Mouse (Mus musculus) forebrain, embryonic 12.5 days (tissue): ENCODE measurements at regions not wholly inside any gene's neighbourhood (a gene's known extent, or its start where the extent isn't known, plus 50 kb on each side); places are given as distances from the start of the nearest gene placed in this dataset.
"Not testable (repeated sequence)": the region's sequence is repeated elsewhere in the genome, so short reads cannot be mapped to it uniquely, and the experiment has no call there.

Source experiments
- ATAC-seq: fragments of 200-750 bp; cut with Nextera tagmentation; 2 replicates; pipeline ENCODE4 v1.8.0; 2017; ENCODE audit warnings: moderate TSS enrichment; ENCODE audit not compliant: low FRiP score
- H3K27ac ChIP-seq: fragments of 300-500 bp; sonication (generic); 2 replicates; pipeline ENCODE4 v1.5.1; 2016; ENCODE audit warnings: mild to moderate bottlenecking
- H3K27me3 ChIP-seq: fragments of 300-500 bp; sonication (generic); 2 replicates; pipeline ENCODE4 v1.6.1; 2016; ENCODE audit warnings: mild to moderate bottlenecking
- H3K36me3 ChIP-seq: fragments of 300-500 bp; sonication (generic); replicated peaks from 2 replicates; pipeline ENCODE4 v1.6.1; 2016; ENCODE audit warnings: mild to moderate bottlenecking
- H3K4me1 ChIP-seq: fragments of 300-500 bp; sonication (generic); 2 replicates; pipeline ENCODE4 v1.6.1; 2016
- H3K4me2 ChIP-seq: fragments of 300-500 bp; sonication (generic); 2 replicates; pipeline ENCODE4 v1.6.1; 2016; ENCODE audit warnings: mild to moderate bottlenecking, moderate library complexity
- H3K4me3 ChIP-seq: fragments of 300-500 bp; sonication (generic); replicated peaks from 2 replicates; pipeline ENCODE4 v1.5.1; 2016; ENCODE audit warnings: mild to moderate bottlenecking
- H3K9ac ChIP-seq: fragments of 300-500 bp; sonication (generic); 2 replicates; pipeline ENCODE4 v1.6.1; 2016; ENCODE audit warnings: mild to moderate bottlenecking
- H3K9me3 ChIP-seq: fragments of 300-500 bp; sonication (generic); 2 replicates; pipeline ENCODE4 v1.6.1; 2016
- WGBS: fragments of 180-500 bp; shearing (Covaris S2); methylation state at CpG from one replicate; pipeline ENCODE4 v1.1.7; 2016; 5-methylcytosine and 5-hydroxymethylcytosine counted together

DNA sequence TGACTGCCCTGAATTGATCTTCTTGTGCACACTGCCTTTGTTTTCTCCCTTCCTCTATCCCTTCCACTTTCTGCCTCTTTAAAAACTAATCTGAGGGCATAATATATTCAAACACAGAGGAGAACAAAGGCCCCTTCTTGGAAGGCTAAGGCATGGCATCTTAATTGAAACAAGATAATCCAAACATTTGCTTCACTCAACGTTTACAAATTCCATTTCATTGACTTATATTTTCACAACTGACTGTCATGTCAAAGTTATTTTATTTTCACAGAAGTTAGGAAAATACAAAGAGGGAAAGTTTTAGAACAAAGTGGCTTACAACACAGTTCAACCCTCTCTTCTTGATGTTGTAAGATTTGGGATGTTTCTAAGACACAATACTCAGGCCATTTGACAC, 251.9 kb downstream of the Lpin1 start:
- H3K9me3 ChIP-seq: peaks cover 10% of the 10 kb centered on the region; the same call in 1 of the 2 replicates
- H3K4me1 ChIP-seq: no peaks in the 10 kb centered on the region
- no peak overlapping the region for H3K27ac ChIP-seq
- ATAC-seq: no peak
- WGBS: 5% methylated on average over 1 of the region's 1 CpGs
- H3K27me3 ChIP-seq: no peaks in the 10 kb centered on the region
- no peak overlapping the region for H3K9ac ChIP-seq
- no peak overlapping the region for H3K4me2 ChIP-seq
- H3K4me3 ChIP-seq: no peak overlapping the region
- no peaks in the 10 kb centered on the region for H3K36me3 ChIP-seq

- Histone ChIP-seq H3K9ac (no peak overlapping the region), H3K4me1 (no peaks in the 10 kb centered on the region), H3K4me2 (no peak overlapping the region), H3K36me3 (no peaks in the 10 kb centered on the region), H3K9me3 (no peaks in the 10 kb centered on the region), H3K27ac (no peak overlapping the region), H3K4me3 (no peak overlapping the region), H3K27me3 (no peaks in the 10 kb centered on the region)
- WGBS: 88% methylated on average over 1 of the region's 1 CpGs
- no peak for ATAC-seq
Measured at GRCm38 (mm10) chr12:16354711-16355110, 256.1 kb downstream of the Lpin1 start.

DNA sequence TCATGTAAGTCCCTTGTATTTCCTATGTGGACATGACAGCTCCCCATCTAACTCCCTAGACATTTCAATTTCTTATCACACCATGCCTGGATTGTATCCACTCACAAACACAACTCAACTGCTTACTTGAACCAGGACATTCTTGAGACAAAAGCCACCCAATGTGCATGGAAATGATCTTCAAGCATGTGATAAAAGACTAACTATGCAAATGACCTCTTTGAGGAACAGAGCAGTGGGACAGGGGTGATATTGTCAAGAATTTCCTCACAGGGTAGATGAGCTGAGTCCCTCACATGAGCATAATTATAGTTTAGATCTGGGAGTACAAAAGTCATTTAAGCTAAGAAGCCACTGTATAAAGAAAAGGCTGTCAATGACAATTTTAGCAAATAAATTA, 259.0 kb downstream of the Lpin1 start:
- no peak overlapping the region for H3K4me3 ChIP-seq
- no peak overlapping the region for H3K4me2 ChIP-seq
- no peaks in the 10 kb centered on the region for H3K4me1 ChIP-seq
- no peaks in the 10 kb centered on the region for H3K9me3 ChIP-seq
- H3K36me3 ChIP-seq: no peaks in the 10 kb centered on the region
- no peaks in the 10 kb centered on the region for H3K27me3 ChIP-seq
- ATAC-seq: no peak
- H3K27ac ChIP-seq: no peak overlapping the region
- no peak overlapping the region for H3K9ac ChIP-seq

- no peaks in the 10 kb centered on the region for H3K36me3 ChIP-seq
- no peaks in the 10 kb centered on the region for H3K27me3 ChIP-seq
- no peak overlapping the region for H3K4me3 ChIP-seq
- no peaks in the 10 kb centered on the region for H3K4me1 ChIP-seq
- H3K9me3 ChIP-seq: no peaks in the 10 kb centered on the region
- no peak overlapping the region for H3K27ac ChIP-seq
- no peak for ATAC-seq
- no peak overlapping the region for H3K4me2 ChIP-seq
- H3K9ac ChIP-seq: no peak overlapping the region
Measured at GRCm38 (mm10) chr12:16349310-16349709, 261.5 kb downstream of the Lpin1 start.

GRCm38 (mm10) chr12:16344021-16344420, 266.7 kb downstream of the Lpin1 start:
- Histone ChIP-seq H3K9me3 (no peaks in the 10 kb centered on the region), H3K27ac (no peak overlapping the region), H3K9ac (no peak overlapping the region), H3K36me3 (no peaks in the 10 kb centered on the region), H3K4me3 (no peak overlapping the region), H3K27me3 (no peaks in the 10 kb centered on the region), H3K4me1 (no peaks in the 10 kb centered on the region), H3K4me2 (no peak overlapping the region)
- ATAC-seq: no peak
- 79% methylated on average over 3 of the region's 3 CpGs for WGBS

DNA sequence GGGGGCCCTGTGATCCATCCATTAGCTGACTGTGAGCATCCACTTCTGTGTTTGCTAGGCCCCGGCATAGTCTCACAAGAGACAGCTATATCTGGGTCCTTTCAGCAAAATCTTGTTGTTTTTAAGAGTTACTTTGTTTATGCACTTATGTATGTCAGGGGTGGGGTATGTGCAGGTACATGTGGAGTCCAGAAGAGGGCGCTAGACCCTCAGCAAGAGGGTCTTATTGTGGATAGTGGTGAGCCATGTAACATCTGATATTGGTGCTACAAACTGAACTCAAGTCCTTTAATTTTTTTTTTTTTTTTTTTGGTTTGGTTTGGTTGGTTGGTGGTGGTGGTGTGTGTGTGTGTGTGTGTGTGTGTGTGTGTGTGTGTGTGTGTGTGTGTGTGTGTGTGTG, 268.7 kb downstream of the Lpin1 start:
- not testable (repeated sequence) for H3K27me3 ChIP-seq, ATAC-seq, H3K4me1 ChIP-seq, H3K9me3 ChIP-seq, H3K4me2 ChIP-seq, H3K36me3 ChIP-seq, H3K9ac ChIP-seq, H3K27ac ChIP-seq, H3K4me3 ChIP-seq
- 52% methylated on average over 2 of the region's 2 CpGs for WGBS

DNA sequence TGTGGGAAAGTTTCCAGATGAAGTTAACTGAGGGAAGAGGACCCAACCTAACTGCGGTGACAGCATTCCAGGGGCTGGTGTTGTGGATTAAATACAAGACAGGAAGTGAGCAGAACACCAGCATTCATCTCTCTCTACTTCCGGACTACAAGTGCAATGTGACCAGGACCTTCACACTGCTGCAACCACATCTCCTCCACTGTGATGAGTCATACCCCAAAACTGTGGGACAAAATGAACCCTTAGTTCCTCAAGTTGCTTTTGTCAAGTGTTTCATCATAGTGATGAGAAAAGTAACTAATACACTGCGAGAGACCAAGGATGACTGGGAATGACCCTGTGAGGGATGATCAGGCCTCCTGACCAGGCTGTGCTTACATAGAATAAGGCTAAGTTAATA, 279.3 kb downstream of the Lpin1 start:
- Histone ChIP-seq H3K27me3 (no peaks in the 10 kb centered on the region), H3K9me3 (no peaks in the 10 kb centered on the region), H3K4me1 (no peaks in the 10 kb centered on the region), H3K27ac (no peak overlapping the region), H3K9ac (no peak overlapping the region), H3K4me3 (no peak overlapping the region), H3K4me2 (no peak overlapping the region), H3K36me3 (no peaks in the 10 kb centered on the region)
- ATAC-seq: no peak
- 88% methylated on average over 3 of the region's 3 CpGs for WGBS

- H3K4me3 ChIP-seq: no peak overlapping the region
- H3K4me1 ChIP-seq: no peaks in the 10 kb centered on the region
- no peak for ATAC-seq
- WGBS: 29% methylated on average over 2 of the region's 2 CpGs
- H3K9ac ChIP-seq: no peak overlapping the region
- no peaks in the 10 kb centered on the region for H3K27me3 ChIP-seq
- no peaks in the 10 kb centered on the region for H3K36me3 ChIP-seq
- no peaks in the 10 kb centered on the region for H3K9me3 ChIP-seq
- H3K27ac ChIP-seq: no peak overlapping the region
- no peak overlapping the region for H3K4me2 ChIP-seq
Measured at GRCm38 (mm10) chr12:16329129-16329528, 281.6 kb downstream of the Lpin1 start.

- no peak overlapping the region for H3K4me2 ChIP-seq
- ATAC-seq: no peak
- H3K27ac ChIP-seq: no peak overlapping the region
- no peaks in the 10 kb centered on the region for H3K36me3 ChIP-seq
- H3K27me3 ChIP-seq: no peaks in the 10 kb centered on the region
- H3K9me3 ChIP-seq: no peaks in the 10 kb centered on the region
- no peaks in the 10 kb centered on the region for H3K4me1 ChIP-seq
- no peak overlapping the region for H3K4me3 ChIP-seq
- H3K9ac ChIP-seq: no peak overlapping the region
- 83% methylated on average over 9 of the region's 9 CpGs for WGBS
Measured at GRCm38 (mm10) chr12:16320536-16321402, 290.0 kb downstream of the Lpin1 start.

DNA sequence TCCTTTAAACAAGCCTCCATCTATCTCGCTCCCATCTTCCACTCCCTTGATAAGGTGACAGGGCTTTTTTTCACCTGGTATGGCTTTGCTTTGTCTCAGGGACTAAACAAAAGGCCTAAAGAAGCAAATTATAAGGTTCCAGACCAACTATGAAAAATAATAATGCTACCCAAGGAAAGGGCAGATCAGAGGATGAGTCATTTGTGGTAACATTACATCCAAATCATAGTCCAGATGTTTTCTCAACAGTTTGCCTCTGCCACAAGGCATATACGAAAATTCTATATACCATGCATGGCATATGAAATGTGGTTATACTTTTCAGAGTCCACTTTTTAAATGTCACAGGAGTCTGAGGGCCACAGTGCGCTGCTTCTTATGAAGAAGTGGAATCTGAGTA, 302.7 kb downstream of the Lpin1 start:
- no peak for ATAC-seq
- no peak overlapping the region for H3K27ac ChIP-seq
- no peaks in the 10 kb centered on the region for H3K27me3 ChIP-seq
- H3K4me2 ChIP-seq: no peak overlapping the region
- H3K9ac ChIP-seq: no peak overlapping the region
- H3K4me1 ChIP-seq: no peaks in the 10 kb centered on the region
- whole genome bisulfite sequencing: 86% methylated on average over 3 of the region's 3 CpGs
- H3K36me3 ChIP-seq: no peaks in the 10 kb centered on the region
- H3K9me3 ChIP-seq: no peaks in the 10 kb centered on the region
- no peak overlapping the region for H3K4me3 ChIP-seq

DNA sequence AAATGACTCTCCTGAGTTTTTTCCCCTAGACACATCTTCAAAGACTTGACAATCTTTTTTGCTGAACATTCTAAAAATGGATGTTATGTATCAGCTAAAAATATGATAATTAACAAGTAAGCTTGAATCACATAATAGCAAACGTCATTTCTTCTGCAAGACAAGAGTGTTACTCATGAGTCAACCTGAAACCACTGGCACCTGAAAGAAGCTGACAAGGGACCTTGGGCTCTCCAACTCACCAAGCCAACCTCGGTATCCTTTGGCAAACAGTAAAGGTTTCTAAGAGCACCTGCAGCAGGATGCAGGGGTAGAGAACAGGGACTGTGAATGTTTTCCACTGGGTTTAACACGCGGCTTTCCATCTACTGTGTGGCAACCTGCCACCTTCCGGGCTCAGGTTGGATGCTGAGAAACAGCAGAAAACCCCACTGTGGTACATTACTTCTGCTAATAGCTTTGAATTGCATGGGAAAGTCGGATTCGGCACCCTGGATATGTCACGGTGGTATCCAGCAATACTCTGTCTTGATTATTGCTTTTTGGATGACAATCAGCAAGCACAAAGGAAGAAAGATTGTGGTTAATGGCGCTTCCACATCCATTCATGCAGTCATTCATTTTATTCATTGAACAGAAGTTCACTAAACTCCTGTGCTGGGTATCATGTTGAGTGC, 305.9 kb downstream of the Lpin1 start:
- H3K9me3 ChIP-seq: no peaks in the 10 kb centered on the region
- no peaks in the 10 kb centered on the region for H3K27me3 ChIP-seq
- no peak overlapping the region for H3K27ac ChIP-seq
- 87% methylated on average over 9 of the region's 9 CpGs for WGBS
- no peaks in the 10 kb centered on the region for H3K36me3 ChIP-seq
- no peak overlapping the region for H3K9ac ChIP-seq
- no peak for ATAC-seq
- no peak overlapping the region for H3K4me3 ChIP-seq
- H3K4me1 ChIP-seq: no peaks in the 10 kb centered on the region
- H3K4me2 ChIP-seq: no peak overlapping the region

GRCm38 (mm10) chr12:16285061-16285460, 325.7 kb downstream of the Lpin1 start:
- H3K27me3 ChIP-seq: no peaks in the 10 kb centered on the region
- no peak overlapping the region for H3K9ac ChIP-seq
- no peaks in the 10 kb centered on the region for H3K36me3 ChIP-seq
- 79% methylated on average over 5 of the region's 5 CpGs for WGBS
- H3K9me3 ChIP-seq: 0 out of 2 replicates have a peak, but pooled peaks cover 3% of the 10 kb centered on the region
- H3K4me1 ChIP-seq: no peaks in the 10 kb centered on the region
- ATAC-seq: no peak
- H3K4me2 ChIP-seq: no peak overlapping the region
- no peak overlapping the region for H3K27ac ChIP-seq
- H3K4me3 ChIP-seq: no peak overlapping the region

DNA sequence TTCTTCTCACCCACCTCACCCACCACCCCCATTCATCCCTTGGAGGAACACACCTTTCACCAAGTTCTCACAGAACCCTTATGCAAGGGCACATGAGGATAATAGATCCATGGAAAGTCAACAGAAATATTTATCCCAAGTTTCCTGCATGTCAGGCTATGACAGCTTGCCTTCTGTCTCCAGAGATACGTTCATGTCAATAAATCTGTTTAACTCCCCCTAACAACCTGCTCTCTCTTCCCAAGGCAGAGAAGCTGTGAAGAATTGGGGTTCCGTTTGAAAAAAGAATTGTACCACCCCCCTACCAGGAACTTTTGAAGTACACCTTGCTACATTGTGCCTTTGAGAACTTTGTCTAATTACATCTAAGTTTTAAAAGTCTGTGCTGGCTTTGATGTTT, 331.6 kb downstream of the Lpin1 start:
- Histone ChIP-seq H3K36me3 (no peaks in the 10 kb centered on the region), H3K9ac (no peak overlapping the region), H3K4me1 (peaks cover 8% of the 10 kb centered on the region; the same call in 1 of the 2 replicates), H3K4me2 (no peak overlapping the region), H3K4me3 (no peak overlapping the region), H3K9me3 (0 out of 2 replicates have a peak, but pooled peaks cover 3% of the 10 kb centered on the region), H3K27me3 (no peaks in the 10 kb centered on the region), H3K27ac (no peak overlapping the region)
- WGBS: 88% methylated on average over 2 of the region's 2 CpGs
- no peak for ATAC-seq
